Mouse (Mus musculus) hematopoietic multipotent progenitor cell, adult 10-12 weeks (in vitro differentiated cells): ENCODE results near the gene Rasgrf1. TPM values are rescaled to one million over a fixed set of nuclear protein-coding genes. Genes with fewer than 3 reads are reported as not detected.

Experiments used
- polyA plus RNA-seq: library from polyadenylated mRNA; stranded (reverse); fragments of >175 nt; gene quantifications from 2 replicates; pipeline ENCODE4 v1.2.3, GENCODE M21; 2012; ENCODE audit warnings: low replicate concordance

The Rasgrf1 gene
- polyA plus RNA-seq = 0.04 and 0.07 TPM in 2 replicates

DNA sequence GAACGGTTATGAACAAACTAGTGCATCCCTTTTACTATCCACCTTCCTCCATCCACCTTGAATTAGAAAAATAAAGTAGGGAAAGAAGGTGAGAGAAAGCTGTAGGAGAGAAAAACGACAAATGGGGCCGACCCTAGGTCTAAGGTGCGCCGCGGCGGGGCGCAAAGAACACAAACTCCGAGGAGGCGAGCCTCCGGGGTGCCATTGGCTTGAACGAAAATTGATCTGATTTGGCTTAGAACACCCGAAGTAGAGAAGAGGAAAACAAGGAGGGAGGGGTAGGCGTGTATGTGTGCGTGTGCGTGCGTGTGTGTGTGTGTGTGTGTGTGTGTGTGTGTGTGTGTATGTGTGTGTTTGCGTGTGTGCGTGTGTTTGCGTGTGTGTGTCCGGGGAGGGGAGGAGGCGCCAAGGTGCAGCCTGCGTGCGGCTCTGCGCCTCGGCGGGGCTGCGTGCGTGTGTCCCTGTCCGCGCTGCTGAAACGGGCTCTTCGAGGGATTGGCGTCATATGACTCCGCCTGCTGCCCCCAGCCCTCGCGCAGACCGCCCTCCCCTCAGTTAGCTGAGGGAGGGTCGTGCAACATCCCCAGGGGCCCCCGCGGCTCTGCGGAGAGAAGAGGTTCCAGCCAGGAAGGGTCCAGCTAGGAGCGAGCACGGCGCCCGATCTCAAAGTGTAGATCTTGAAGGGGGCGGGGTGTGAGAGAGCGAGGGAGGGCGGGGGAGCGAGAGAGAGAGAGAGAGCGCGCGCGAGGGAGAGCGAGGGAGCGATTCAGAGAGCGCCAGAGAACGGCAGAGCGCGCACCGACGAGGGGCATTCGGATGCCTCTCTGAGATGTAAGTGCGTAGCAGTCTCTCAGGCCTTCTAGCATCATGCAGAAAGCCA is at the start of gene Rasgrf1:
Rasgrf1 (plus strand) TSS at position 778 of the 880 bp plus-strand sequence.

GRCm38 (mm10) chr9:90053852-90054251 is 144.1 kb downstream of the Rasgrf1 start, which contains the start of gene Ctsh:
TSS of gene Ctsh (plus strand) at chr9:90054152.

Other genes with a start within 250 kb of the Rasgrf1 start
- 25.4 and 30.6 TPM in 2 replicates for gene Tmed3, start 204.8 kb upstream of the Rasgrf1 start, polyA plus RNA-seq
- not detected in 2 replicates for gene Ankrd34c, start 171.4 kb upstream of the Rasgrf1 start, polyA plus RNA-seq
- 173 and 238 TPM in 2 replicates for gene Ctsh, start 144.2 kb downstream of the Rasgrf1 start, polyA plus RNA-seq
- gene Morf4l1, start 204.9 kb downstream of the Rasgrf1 start, polyA plus RNA-seq = 78.7 and 92.9 TPM in 2 replicates